Mouse (Mus musculus) stomach, postnatal 0 days (tissue): Measurements from ENCODE around the gene Dirc2. TPM values are rescaled to one million over a fixed set of nuclear protein-coding genes. Genes with fewer than 3 reads are reported as not detected.

Source experiments
- ATAC-seq: fragments of 200-750 bp; cut with Nextera tagmentation; 2 replicates; pipeline ENCODE4 v1.8.0; 2017; ENCODE audit not compliant: low FRiP score, low TSS enrichment
- DNase-seq: peaks from one replicate; pipeline ENCODE4 v3.0.0-alpha.2; 2016; ENCODE audit warnings: low spot score
- H3K27ac ChIP-seq: fragments of 300-500 bp; sonication (generic); replicated peaks from 2 replicates; pipeline ENCODE4 v1.5.1; 2014; ENCODE audit warnings: mild to moderate bottlenecking, control low read depth
- H3K27me3 ChIP-seq: fragments of 300-500 bp; sonication (generic); 2 replicates; pipeline ENCODE4 v1.6.1; 2014; ENCODE audit warnings: low read length; ENCODE audit not compliant: control insufficient read depth, insufficient read depth
- H3K36me3 ChIP-seq: fragments of 300-500 bp; sonication (generic); 2 replicates; pipeline ENCODE4 v1.6.1; 2014; ENCODE audit warnings: low read length, mixed read lengths; ENCODE audit not compliant: control insufficient read depth, insufficient read depth
- H3K4me1 ChIP-seq: fragments of 300-500 bp; sonication (generic); replicated peaks from 2 replicates; pipeline ENCODE4 v1.6.1; 2014; ENCODE audit warnings: antibody characterized with exemption; ENCODE audit not compliant: control insufficient read depth, insufficient read depth
- H3K4me2 ChIP-seq: fragments of 300-500 bp; sonication (generic); replicated peaks from 2 replicates; pipeline ENCODE4 v1.6.1; 2014; ENCODE audit warnings: low read depth, mild to moderate bottlenecking, control low read depth, moderate library complexity
- H3K4me3 ChIP-seq: fragments of 300-500 bp; sonication (generic); 2 replicates; pipeline ENCODE4 v1.5.1; 2014; ENCODE audit warnings: low read depth, low read length, control low read depth
- H3K9ac ChIP-seq: fragments of 300-500 bp; sonication (generic); 2 replicates; pipeline ENCODE4 v1.6.1; 2014; ENCODE audit warnings: mild to moderate bottlenecking, low read length, control low read depth, mixed read lengths
- H3K9me3 ChIP-seq: fragments of 300-500 bp; sonication (generic); 2 replicates; pipeline ENCODE4 v1.6.1; 2016; ENCODE audit warnings: low read length; ENCODE audit not compliant: control insufficient read depth
- CTCF ChIP-seq: IDR thresholded peaks from 2 replicates; pipeline ENCODE4 v1.5.1; 2016; ENCODE audit warnings: antibody characterized with exemption, low read depth, mild to moderate bottlenecking, moderate library complexity
- EP300 ChIP-seq: optimal IDR thresholded peaks from 2 replicates; pipeline ENCODE3; 2016; ENCODE audit warnings: antibody characterized with exemption
- WGBS: fragments of 180-500 bp; shearing (Covaris S2); extraction: QIAGEN DNeasy Blood & Tissue Kit; methylation state at CpG from one replicate; pipeline ENCODE4 v1.1.7; 2014; 5-methylcytosine and 5-hydroxymethylcytosine counted together
- polyA plus RNA-seq: library from polyadenylated mRNA; unstranded; fragments of >200 nt; fragmentation: Nextera tagmentation; extraction: Ambion mirVana; gene quantifications from 2 replicates; pipeline ENCODE4 v1.2.1, GENCODE M21; 2015

Dirc2 gene
- polyA plus RNA-seq, 1 experiment from 2014 or later: 10.9 TPM

DNA sequence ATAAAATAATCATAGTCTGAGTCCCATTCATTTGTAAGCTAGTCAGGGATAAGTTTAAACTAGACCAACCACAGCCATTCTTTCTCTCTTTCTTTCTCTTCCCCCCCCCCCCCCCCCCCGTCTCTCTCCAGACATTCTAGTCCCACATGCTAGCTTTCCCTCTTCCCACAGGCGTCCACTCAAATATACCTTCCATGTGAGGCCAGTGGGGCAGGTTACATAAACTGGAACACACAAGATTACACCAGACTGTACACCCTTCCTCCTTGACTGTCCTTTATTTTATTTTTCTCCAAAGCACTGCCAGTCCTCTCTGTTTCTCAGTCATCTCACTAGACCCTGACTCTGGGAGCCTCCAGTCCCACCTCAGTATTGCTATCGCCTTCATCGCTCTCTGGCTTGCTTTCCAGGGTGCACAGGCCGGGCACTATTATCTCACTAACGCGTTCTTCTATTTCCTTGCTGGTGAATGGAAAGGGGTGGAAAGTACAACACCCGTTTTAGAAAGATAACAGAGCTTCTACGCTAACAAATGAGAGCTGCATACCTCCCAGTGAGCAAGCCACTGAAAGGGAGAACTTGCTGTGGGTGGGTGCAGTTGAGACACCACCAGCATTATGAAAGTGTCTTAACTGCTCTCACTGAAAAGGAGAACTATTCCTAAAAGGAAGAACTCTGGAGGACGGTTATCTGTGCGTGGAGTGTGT lies 5.4 kb downstream of the Dirc2 start:
- DNase-seq (no peak), ATAC-seq (no peak)
- no peak overlapping the region for H3K9ac ChIP-seq
- H3K9me3 ChIP-seq: no peaks in the 10 kb centered on the region
- WGBS: 68% methylated on average over 10 of the region's 11 CpGs
- no peak overlapping the region for H3K4me2 ChIP-seq
- H3K36me3 ChIP-seq: no peaks in the 10 kb centered on the region
- no peak overlapping the region for H3K4me3 ChIP-seq
- H3K4me1 ChIP-seq: no peaks in the 10 kb centered on the region
- TF ChIP-seq CTCF (no peak), EP300 (no peak)
- H3K27ac ChIP-seq: no peak overlapping the region
- H3K27me3 ChIP-seq: no peaks in the 10 kb centered on the region

- ATAC-seq (no peak), DNase-seq (no peak)
- Histone ChIP-seq H3K4me1 (0 out of 2 replicates have a peak, but pooled peaks cover 2% of the 10 kb centered on the region), H3K36me3 (no peaks in the 10 kb centered on the region), H3K27me3 (no peaks in the 10 kb centered on the region), H3K9me3 (no peaks in the 10 kb centered on the region), H3K27ac (no peak overlapping the region), H3K4me2 (no peak overlapping the region), H3K9ac (no peak overlapping the region), H3K4me3 (no peak overlapping the region)
- TF ChIP-seq CTCF (no peak), EP300 (no peak)
- WGBS: 88% methylated on average over 5 of the region's 5 CpGs
These were observed 9.8 kb downstream of the Dirc2 start for GRCm38 (mm10) chr16:35759401-35759800.

GRCm38 (mm10) chr16:35756697-35757096 lies 12.5 kb downstream of the Dirc2 start:
- Histone ChIP-seq H3K4me3 (no peak overlapping the region), H3K9ac (no peak overlapping the region), H3K9me3 (no peaks in the 10 kb centered on the region), H3K4me1 (0 out of 2 replicates have a peak, but pooled peaks cover 2% of the 10 kb centered on the region), H3K4me2 (no peak overlapping the region), H3K27me3 (no peaks in the 10 kb centered on the region), H3K36me3 (no peaks in the 10 kb centered on the region), H3K27ac (no peak overlapping the region)
- ATAC-seq (no peak), DNase-seq (no peak)
- TF ChIP-seq CTCF (no peak), EP300 (no peak)
- WGBS: 92% methylated on average over 9 of the region's 9 CpGs

DNA sequence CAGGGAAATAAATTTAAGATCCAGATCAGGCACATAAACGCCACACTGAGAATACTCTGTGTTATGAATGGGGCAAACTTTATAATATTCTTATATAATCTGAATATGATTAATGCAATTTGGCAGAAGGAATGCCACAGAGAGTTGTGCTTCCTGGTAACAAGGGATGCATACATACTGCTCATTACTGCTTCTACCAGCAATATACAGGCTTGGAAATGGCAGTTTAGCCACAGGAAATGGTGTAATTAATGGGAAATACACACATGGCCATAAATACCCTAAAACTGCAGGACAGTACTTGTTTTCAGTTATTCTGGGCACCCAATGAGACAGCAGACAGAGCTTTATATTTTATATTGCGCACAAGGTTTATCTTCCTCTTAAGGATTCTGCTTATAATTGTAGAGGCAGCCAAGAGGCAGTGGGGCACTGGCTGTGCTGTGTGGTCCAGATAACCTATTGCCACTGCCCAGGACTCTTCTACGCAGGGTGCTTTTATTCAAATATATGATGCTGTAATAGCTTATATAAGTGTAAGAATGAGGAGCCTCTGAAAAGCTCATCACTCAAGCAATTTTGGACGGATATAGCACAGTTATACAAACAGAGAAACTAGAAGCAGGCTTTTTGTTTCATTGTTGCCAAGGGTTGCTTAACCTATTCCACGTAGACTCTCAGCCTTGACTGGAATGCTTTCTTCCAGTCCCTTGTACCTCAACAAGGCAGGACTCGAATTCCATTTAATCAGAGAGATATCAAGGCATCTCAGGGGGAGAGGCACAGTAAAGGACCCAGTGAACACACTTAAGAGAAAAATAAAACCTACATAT lies 13.4 kb downstream of the Dirc2 start:
- TF ChIP-seq CTCF (no peak), EP300 (no peak)
- Histone ChIP-seq H3K9ac (no peak overlapping the region), H3K9me3 (no peaks in the 10 kb centered on the region), H3K36me3 (no peaks in the 10 kb centered on the region), H3K27ac (no peak overlapping the region), H3K27me3 (no peaks in the 10 kb centered on the region), H3K4me2 (no peak overlapping the region), H3K4me1 (0 out of 2 replicates have a peak, but pooled peaks cover 2% of the 10 kb centered on the region), H3K4me3 (no peak overlapping the region)
- no peak for ATAC-seq
- DNase-seq: no peak
- WGBS: 44% methylated on average over 6 of the region's 6 CpGs

DNA sequence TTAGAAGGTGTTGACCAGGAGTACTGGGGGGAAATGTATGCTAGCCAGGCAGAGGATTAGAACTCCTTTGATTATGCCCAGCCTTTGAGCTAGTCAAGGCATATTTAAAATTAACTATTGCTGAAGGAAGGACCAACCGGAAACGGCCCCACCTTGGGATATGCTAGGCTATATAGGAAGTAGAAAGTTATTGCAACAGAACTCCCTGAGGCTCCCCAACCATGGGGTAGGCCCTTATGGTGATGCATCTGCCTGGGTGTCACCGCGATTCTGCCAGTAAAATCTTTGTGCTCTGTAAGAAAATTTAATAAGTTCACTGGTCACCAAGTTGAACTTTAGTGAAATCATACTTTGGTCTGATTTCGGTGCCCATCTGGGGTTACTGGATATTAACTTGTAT lies 15.2 kb downstream of the Dirc2 start:
- no peak for ATAC-seq
- Histone ChIP-seq H3K9me3 (no peaks in the 10 kb centered on the region), H3K9ac (no peak overlapping the region), H3K4me2 (no peak overlapping the region), H3K27me3 (no peaks in the 10 kb centered on the region), H3K4me3 (no peak overlapping the region), H3K27ac (no peak overlapping the region), H3K36me3 (no peaks in the 10 kb centered on the region), H3K4me1 (0 out of 2 replicates have a peak, but pooled peaks cover 2% of the 10 kb centered on the region)
- DNase-seq: no peak
- 86% methylated on average over 5 of the region's 5 CpGs for WGBS
- TF ChIP-seq CTCF (no peak), EP300 (no peak)

DNA sequence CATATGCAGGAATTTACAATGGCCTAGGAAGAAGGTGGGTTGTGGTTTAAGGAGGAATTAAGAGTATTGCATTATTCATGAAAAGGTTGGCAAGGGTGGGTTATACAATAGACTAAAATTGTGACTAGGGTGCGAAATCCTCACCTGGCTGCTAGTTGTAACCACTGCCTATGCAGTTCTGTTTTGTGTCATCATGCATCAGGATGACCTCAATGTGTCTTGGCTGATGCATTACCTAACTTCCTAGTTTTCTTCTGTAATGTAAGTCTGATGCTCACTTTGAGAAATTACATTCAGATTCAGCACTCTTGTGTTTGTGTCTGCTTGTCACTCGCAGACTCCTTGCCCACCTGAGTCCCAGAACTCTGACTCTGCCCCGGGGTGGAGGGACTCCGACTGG lies 17.3 kb downstream of the Dirc2 start:
- Histone ChIP-seq H3K27me3 (no peaks in the 10 kb centered on the region), H3K36me3 (no peaks in the 10 kb centered on the region), H3K27ac (no peak overlapping the region), H3K4me2 (no peak overlapping the region), H3K4me3 (no peak overlapping the region), H3K9me3 (no peaks in the 10 kb centered on the region), H3K9ac (no peak overlapping the region), H3K4me1 (0 out of 2 replicates have a peak, but pooled peaks cover 2% of the 10 kb centered on the region)
- 82% methylated on average over 4 of the region's 4 CpGs for WGBS
- TF ChIP-seq EP300 (no peak), CTCF (no peak)
- DNase-seq (no peak), ATAC-seq (no peak)
